Mouse (Mus musculus) neural tube, embryonic 14.5 days (tissue): ENCODE data around the gene Krtcap2. TPM values are rescaled to one million over a fixed set of nuclear protein-coding genes. Genes with fewer than 3 reads are reported as not detected.

Experiments
- ATAC-seq: fragments of 200-750 bp; cut with Nextera tagmentation; 2 replicates; pipeline ENCODE4 v1.8.0; 2017; ENCODE audit warnings: low read depth, mild to moderate bottlenecking, moderate TSS enrichment, moderate library complexity
- H3K27ac ChIP-seq: fragments of 300-500 bp; sonication (generic); 2 replicates; pipeline ENCODE4 v1.5.1; 2014; ENCODE audit warnings: low read depth, mild to moderate bottlenecking, control low read depth, low read length, moderate library complexity, mixed read lengths
- H3K27me3 ChIP-seq: fragments of 300-500 bp; sonication (generic); 2 replicates; pipeline ENCODE4 v1.6.1; 2014; ENCODE audit warnings: low read length; ENCODE audit not compliant: control insufficient read depth, insufficient read depth
- H3K36me3 ChIP-seq: fragments of 300-500 bp; sonication (generic); 2 replicates; pipeline ENCODE4 v1.6.1; 2014; ENCODE audit warnings: low read length, mixed read lengths; ENCODE audit not compliant: control insufficient read depth, insufficient read depth
- H3K4me1 ChIP-seq: fragments of 300-500 bp; sonication (generic); 2 replicates; pipeline ENCODE4 v1.6.1; 2014; ENCODE audit warnings: low read length; ENCODE audit not compliant: control insufficient read depth, insufficient read depth
- H3K4me2 ChIP-seq: fragments of 300-500 bp; sonication (generic); 2 replicates; pipeline ENCODE4 v1.6.1; 2014; ENCODE audit warnings: mild to moderate bottlenecking, low read depth, low read length, control low read depth
- H3K4me3 ChIP-seq: fragments of 300-500 bp; sonication (generic); 2 replicates; pipeline ENCODE4 v1.5.1; 2014; ENCODE audit warnings: low read depth, low read length, control low read depth, mixed read lengths
- H3K9ac ChIP-seq: fragments of 300-500 bp; sonication (generic); replicated peaks from 2 replicates; pipeline ENCODE4 v1.6.1; 2014; ENCODE audit warnings: low read depth, mild to moderate bottlenecking, control low read depth, low read length, mixed read lengths
- H3K9me3 ChIP-seq: fragments of 300-500 bp; sonication (generic); 2 replicates; pipeline ENCODE4 v1.6.1; 2016; ENCODE audit warnings: low read length; ENCODE audit not compliant: control insufficient read depth
- WGBS: fragments of 180-500 bp; shearing (Covaris S2); extraction: QIAGEN DNeasy Blood & Tissue Kit; methylation state at CpG from one replicate; pipeline ENCODE4 v1.1.7; 2014; 5-methylcytosine and 5-hydroxymethylcytosine counted together
- polyA plus RNA-seq: library from polyadenylated mRNA; unstranded; fragments of >200 nt; fragmentation: Nextera tagmentation; extraction: Ambion mirVana; gene quantifications from 2 replicates; pipeline ENCODE4 v1.2.1, GENCODE M21; 2014

The Krtcap2 gene
- polyA plus RNA-seq, 1 experiment from 2014 or later = 206 TPM

DNA sequence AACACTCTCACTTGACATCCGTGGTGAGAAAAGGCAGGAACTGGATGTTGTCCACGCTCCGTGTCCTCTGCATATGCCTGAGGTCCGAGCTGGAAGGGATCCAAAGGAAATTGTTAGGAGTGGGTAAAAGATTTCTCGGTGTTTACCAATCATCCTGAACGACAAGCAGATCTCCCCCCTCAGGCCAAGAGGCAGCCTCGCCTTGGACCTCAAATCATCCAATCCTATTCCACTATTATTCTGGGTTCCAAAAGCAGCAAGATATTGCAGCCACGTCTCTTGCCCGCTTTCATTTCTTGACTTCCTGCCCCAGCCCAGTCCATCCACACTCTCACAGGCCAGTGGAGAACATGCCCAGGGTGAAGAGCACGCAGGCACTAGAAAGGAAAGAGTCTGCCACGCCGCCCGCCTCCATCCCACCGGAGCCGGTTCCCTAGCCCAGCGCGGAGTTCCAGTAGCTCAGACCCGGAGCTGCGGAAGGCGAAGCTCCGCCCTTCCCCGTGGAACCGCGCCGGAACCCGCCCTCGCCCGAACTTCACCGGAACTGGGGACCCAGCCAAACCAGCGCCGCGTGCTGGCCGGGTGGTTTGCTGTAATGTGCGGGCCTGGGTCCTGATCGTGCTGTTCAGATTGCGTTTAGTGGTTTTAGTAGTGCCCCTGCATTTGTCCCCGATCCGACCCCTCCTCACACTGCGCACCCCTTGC lies 24.4 kb downstream of the Krtcap2 start, which contains the start of gene Slc50a1:
TSS of gene Slc50a1 (minus strand) at position 520 of the 705 bp plus-strand sequence.
- Histone ChIP-seq H3K27me3 (no peaks in the 10 kb centered on the region), H3K4me2 (peak within 1 kb of the TSS; percentile 86), H3K9ac (peak within 1 kb of the TSS; percentile 71), H3K4me3 (peak within 1 kb of the TSS; percentile 56), H3K4me1 (peaks cover 15% of the 10 kb centered on the region), H3K9me3 (no peaks in the 10 kb centered on the region), H3K27ac (peak within 1 kb of the TSS; percentile 74), H3K36me3 (no peaks in the 10 kb centered on the region)
- ATAC-seq = peak; percentile 54
- WGBS = 3% methylated on average over 39 of the region's 39 CpGs

DNA sequence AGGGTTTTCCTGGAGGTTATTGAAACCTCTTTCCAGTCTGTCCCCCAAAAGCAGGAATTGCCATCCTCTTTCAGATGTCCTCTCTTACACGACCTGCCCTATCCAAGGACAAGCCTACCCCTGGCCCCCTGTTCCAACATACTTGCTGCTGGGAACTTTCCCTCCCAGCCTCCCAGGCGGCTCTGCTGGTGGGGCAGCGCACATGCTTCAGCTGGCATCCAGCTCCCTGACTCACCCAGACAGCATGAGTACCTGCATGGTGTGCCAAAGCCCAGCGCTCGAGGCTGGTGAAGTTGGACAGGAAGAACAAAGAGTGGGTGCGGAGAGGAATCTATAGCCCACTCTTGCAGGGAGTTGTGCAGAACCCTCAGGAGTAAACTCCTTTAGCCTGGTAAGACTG lies 25.1 kb downstream of the Krtcap2 start:
- ATAC-seq = no peak
- Histone ChIP-seq H3K4me3 (peak overlapping the region; percentile 56), H3K36me3 (no peaks in the 10 kb centered on the region), H3K9ac (0 out of 2 replicates have a peak overlapping the region, but pooled peaks have one; percentile 71), H3K4me1 (peaks cover 15% of the 10 kb centered on the region), H3K27ac (no peak overlapping the region; the same call in 1 of the 2 replicates), H3K9me3 (no peaks in the 10 kb centered on the region), H3K4me2 (peak overlapping the region; percentile 86; the same call in 1 of the 2 replicates), H3K27me3 (no peaks in the 10 kb centered on the region)
- WGBS = 73% methylated on average over 6 of the region's 6 CpGs

DNA sequence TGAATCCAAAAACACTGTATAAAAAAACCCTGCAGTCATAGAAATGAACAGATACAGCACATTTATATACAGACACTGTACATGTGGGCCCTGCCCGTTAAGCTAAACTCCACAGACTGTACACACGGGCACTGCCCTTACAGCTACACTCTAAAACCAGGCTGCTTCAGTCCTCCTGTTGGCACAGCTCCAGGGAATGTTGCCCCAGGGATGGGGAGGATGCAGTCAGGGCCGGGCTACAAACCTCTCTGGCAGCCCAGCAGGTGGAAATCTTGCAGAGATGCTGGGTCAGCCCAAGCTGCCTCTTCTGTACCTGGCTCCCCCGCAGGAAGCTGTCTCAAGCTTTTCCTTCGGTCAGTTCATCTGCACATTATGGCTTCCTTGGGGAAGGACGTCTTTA lies 26.0 kb downstream of the Krtcap2 start:
- no peak overlapping the region for H3K4me2 ChIP-seq
- H3K36me3 ChIP-seq = no peaks in the 10 kb centered on the region
- no peak overlapping the region for H3K4me3 ChIP-seq
- no peaks in the 10 kb centered on the region for H3K9me3 ChIP-seq
- ATAC-seq = no peak
- H3K27me3 ChIP-seq = no peaks in the 10 kb centered on the region
- no peak overlapping the region for H3K27ac ChIP-seq
- 50% methylated on average over 6 of the region's 6 CpGs for WGBS
- no peak overlapping the region for H3K9ac ChIP-seq
- peaks cover 13% of the 10 kb centered on the region for H3K4me1 ChIP-seq

DNA sequence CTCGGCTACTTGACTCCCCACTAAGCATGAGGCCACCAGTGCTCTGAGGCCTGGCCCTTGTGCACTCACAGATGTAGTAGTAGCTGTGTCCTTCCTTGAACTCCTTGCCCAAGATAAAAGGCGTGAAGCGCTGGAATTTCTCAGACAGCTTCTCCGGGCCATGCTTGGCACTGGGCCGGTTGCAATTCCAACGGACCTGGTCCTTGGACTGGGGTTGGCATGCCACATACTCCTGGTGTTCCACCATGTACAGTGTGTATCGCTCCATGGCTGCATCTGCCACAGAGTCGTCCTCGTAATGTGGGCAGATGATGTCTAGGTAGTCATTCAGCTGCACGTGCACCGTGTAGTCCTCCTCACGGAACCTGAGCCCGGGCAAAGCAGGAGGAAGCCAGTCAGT lies 30.3 kb downstream of the Krtcap2 start:
- Histone ChIP-seq H3K9me3 (no peaks in the 10 kb centered on the region), H3K27ac (no peak overlapping the region), H3K4me3 (no peak overlapping the region), H3K36me3 (no peaks in the 10 kb centered on the region), H3K4me2 (no peak overlapping the region), H3K9ac (no peak overlapping the region), H3K27me3 (0 out of 2 replicates have a peak, but pooled peaks cover 3% of the 10 kb centered on the region), H3K4me1 (peaks cover 16% of the 10 kb centered on the region)
- ATAC-seq = no peak
- WGBS = 95% methylated on average over 13 of the region's 13 CpGs

DNA sequence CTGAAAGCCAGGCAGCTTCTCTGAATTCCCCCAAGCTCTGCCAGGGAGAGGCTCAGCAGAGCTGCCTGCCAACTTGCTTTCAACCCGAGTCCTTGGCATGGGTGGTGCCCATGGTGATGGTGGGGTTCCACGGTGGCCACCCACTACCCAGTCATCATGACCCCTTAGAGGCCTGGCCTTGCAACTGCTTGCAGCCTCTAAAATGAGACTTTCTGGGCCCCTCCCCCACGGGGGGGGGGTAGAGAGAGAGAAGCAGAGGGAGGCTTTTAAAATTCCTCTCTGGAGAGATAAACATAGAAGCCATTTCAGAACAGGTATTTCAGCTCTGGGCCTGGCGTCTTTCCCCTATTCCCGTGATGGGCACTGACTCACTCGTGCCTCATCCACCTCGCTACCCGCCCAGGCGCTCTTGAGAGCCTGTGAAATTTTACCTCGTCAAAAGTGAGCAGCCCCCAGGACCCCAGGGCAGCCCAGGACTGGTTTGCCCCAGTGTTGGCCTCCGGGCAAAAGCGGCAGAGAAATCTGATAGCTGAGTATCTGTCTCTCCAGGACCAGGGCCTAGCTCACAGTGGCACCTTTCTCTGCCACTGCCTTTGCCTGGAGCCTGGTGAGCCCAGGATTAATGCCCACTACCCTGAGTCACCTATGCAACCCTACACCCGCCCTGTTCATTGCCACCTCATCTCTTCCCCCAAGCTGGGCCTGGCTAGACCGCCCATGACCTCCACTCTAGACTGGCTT lies 31.7 kb downstream of the Krtcap2 start:
- 59% methylated on average over 14 of the region's 14 CpGs for WGBS
- no peak overlapping the region for H3K27ac ChIP-seq
- H3K9ac ChIP-seq = no peak overlapping the region
- H3K4me2 ChIP-seq = peak overlapping the region; percentile 96
- no peaks in the 10 kb centered on the region for H3K9me3 ChIP-seq
- 0 out of 2 replicates have a peak, but pooled peaks cover 3% of the 10 kb centered on the region for H3K27me3 ChIP-seq
- ATAC-seq = no peak
- peaks cover 25% of the 10 kb centered on the region for H3K4me1 ChIP-seq
- no peaks in the 10 kb centered on the region for H3K36me3 ChIP-seq
- peak overlapping the region; percentile 9; the same call in 1 of the 2 replicates for H3K4me3 ChIP-seq

DNA sequence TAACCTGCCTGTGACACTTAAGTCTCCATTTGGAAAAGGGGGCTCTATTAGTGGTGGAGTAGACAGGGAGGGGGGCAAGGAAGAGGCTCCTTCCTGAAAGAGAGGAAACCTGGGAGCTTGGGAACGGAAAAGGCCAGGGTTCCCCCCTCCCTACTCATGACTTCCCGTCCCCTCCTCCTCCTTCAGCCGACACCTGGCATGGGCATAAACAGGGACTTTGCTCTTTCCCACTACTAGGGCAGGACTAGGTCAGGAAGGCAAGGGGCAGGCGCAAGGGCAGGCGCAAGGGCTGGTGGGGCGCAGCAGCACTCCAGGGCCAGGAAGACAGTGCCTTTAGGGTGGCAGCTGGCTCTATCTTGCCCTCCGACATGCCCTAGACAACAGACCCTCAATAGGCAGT lies 32.3 kb downstream of the Krtcap2 start:
- no peak overlapping the region for H3K27ac ChIP-seq
- no peak for ATAC-seq

DNA sequence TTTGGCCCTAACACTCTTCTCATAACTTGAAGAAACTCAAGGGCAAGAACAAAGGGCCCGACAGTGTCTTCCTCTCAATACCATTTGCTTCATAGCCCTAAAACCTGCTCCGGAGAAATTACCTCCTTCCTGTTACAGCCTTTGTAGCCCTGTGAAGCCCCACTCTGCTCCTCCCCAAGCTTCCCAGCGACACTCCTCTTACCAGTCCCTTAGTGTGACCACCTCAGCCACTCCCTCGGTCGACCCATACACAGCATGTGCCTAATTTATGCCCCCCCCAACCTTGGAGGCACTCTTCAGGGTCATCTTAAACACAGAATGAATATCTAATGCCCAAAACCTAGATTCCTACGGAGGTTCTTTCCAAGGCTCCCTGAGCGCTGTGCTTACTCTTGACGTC lies 32.9 kb downstream of the Krtcap2 start:
- H3K27me3 ChIP-seq = 0 out of 2 replicates have a peak, but pooled peaks cover 3% of the 10 kb centered on the region
- H3K4me1 ChIP-seq = peaks cover 25% of the 10 kb centered on the region
- H3K36me3 ChIP-seq = no peaks in the 10 kb centered on the region
- peak overlapping the region; percentile 96; the same call in 1 of the 2 replicates for H3K4me2 ChIP-seq
- no peak overlapping the region for H3K9ac ChIP-seq
- WGBS = 18% methylated on average over 8 of the region's 8 CpGs
- peak overlapping the region; percentile 43 for H3K4me3 ChIP-seq
- no peak overlapping the region for H3K27ac ChIP-seq
- no peak for ATAC-seq
- no peaks in the 10 kb centered on the region for H3K9me3 ChIP-seq

More for the DNA sequence above, 32.3 kb downstream of the Krtcap2 start:
- Histone ChIP-seq H3K4me1 (peaks cover 25% of the 10 kb centered on the region), H3K4me3 (peak overlapping the region; percentile 9; the same call in 1 of the 2 replicates), H3K9ac (no peak overlapping the region), H3K36me3 (no peaks in the 10 kb centered on the region), H3K27me3 (0 out of 2 replicates have a peak, but pooled peaks cover 3% of the 10 kb centered on the region), H3K9me3 (no peaks in the 10 kb centered on the region), H3K4me2 (peak overlapping the region; percentile 96; the same call in 1 of the 2 replicates)
- 72% methylated on average over 7 of the region's 7 CpGs for WGBS

DNA sequence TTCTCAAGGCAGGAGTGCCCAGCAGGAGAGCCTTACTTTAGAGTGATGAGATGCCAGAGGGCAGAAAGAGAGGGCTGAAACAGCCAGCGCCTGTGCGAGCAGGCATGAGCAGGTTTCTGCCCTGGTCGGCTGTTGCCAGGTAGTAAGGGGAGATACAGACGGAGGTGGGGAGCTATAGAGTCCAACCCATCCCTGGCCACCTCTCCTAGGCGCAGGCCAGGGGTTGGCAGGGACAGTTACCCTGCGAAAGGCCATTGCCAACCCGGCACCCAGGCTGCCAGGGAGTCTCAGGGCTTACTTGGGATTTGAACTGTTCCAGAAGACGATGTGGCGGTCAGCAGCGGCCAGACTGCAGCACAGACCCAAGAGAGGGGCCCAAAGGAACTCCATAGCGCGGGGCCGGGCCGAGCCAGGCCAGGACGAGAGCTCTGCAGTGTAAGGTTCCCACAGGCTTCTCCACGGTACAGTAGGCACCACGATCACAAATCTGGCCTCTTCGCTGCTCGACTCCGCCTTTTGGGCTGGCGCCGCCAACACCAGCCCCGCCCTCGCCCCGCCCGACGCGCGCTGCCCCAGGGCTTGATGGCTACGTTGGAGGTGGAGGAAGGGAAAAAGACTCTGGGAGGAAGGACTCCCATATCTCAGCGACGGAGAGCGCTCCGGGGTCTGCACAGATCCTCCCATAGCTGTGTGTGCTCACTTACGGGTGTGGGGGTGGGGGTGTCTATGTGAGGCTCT lies 33.6 kb downstream of the Krtcap2 start:
- Histone ChIP-seq H3K4me2 (peak overlapping the region; percentile 96), H3K4me3 (peak overlapping the region; percentile 43), H3K36me3 (no peaks in the 10 kb centered on the region), H3K27me3 (0 out of 2 replicates have a peak, but pooled peaks cover 3% of the 10 kb centered on the region), H3K9me3 (no peaks in the 10 kb centered on the region), H3K4me1 (peaks cover 25% of the 10 kb centered on the region), H3K27ac (peak overlapping the region; percentile 46; the same call in 1 of the 2 replicates), H3K9ac (peak overlapping the region; percentile 47)
- WGBS = 2% methylated on average over 31 of the region's 35 CpGs
- peak; percentile 69 for ATAC-seq
